Mouse (Mus musculus): ENCODE measurements around the gene Hspbap1.

Gene Hspbap1

GRCm38 (mm10) chr16:35871898-35872297 is 101.7 kb downstream of the Hspbap1 start:
- DNase-seq (ENCODE audit: extremely low read depth, low read depth) = no peak

- DNase-seq (ENCODE audit: extremely low read depth, low read depth) = no peak
Observed at GRCm38 (mm10) chr16:35872410-35873006, 102.3 kb downstream of the Hspbap1 start.

- no peak for DNase-seq (ENCODE audit: extremely low read depth, low read depth)
Observed at GRCm38 (mm10) chr16:35874416-35874815, 104.2 kb downstream of the Hspbap1 start.
